Mouse (Mus musculus) heart, embryonic 13.5 days (tissue): Measurements from ENCODE around the gene Rfx7. TPM values are rescaled to one million over a fixed set of nuclear protein-coding genes. Genes with fewer than 3 reads are reported as not detected.
"Not testable (repeated sequence)": the region's sequence is repeated elsewhere in the genome, so short reads cannot be mapped to it uniquely, and the experiment has no call there.

Experiments used
- ATAC-seq: fragments of 200-750 bp; cut with Nextera tagmentation; 2 replicates; pipeline ENCODE4 v1.8.0; 2017; ENCODE audit warnings: moderate TSS enrichment; ENCODE audit not compliant: insufficient number of reproducible peaks, low FRiP score, low TSS enrichment; ENCODE audit errors: extremely low read depth
- H3K27ac ChIP-seq: fragments of 300-500 bp; sonication (generic); replicated peaks from 2 replicates; pipeline ENCODE4 v1.5.1; 2015; ENCODE audit warnings: moderate library complexity, mild to moderate bottlenecking, inconsistent platforms
- H3K27me3 ChIP-seq: fragments of 300-500 bp; sonication (generic); replicated peaks from 2 replicates; pipeline ENCODE4 v1.6.1; 2015; ENCODE audit warnings: mild to moderate bottlenecking, inconsistent platforms
- H3K36me3 ChIP-seq: fragments of 300-500 bp; sonication (generic); 2 replicates; pipeline ENCODE4 v1.6.1; 2015; ENCODE audit warnings: mild to moderate bottlenecking, inconsistent platforms
- H3K4me1 ChIP-seq: fragments of 300-500 bp; sonication (generic); 2 replicates; pipeline ENCODE4 v1.6.1; 2015; ENCODE audit warnings: inconsistent platforms
- H3K4me2 ChIP-seq: fragments of 300-500 bp; sonication (generic); 2 replicates; pipeline ENCODE4 v1.6.1; 2015; ENCODE audit warnings: inconsistent platforms, mild to moderate bottlenecking, moderate library complexity
- H3K4me3 ChIP-seq: fragments of 300-500 bp; sonication (generic); 2 replicates; pipeline ENCODE4 v1.5.1; 2015; ENCODE audit warnings: moderate library complexity, mild to moderate bottlenecking, inconsistent platforms
- H3K9ac ChIP-seq: fragments of 300-500 bp; sonication (generic); 2 replicates; pipeline ENCODE4 v1.6.1; 2015; ENCODE audit warnings: inconsistent platforms, mild to moderate bottlenecking, moderate library complexity
- H3K9me3 ChIP-seq: fragments of 300-500 bp; sonication (generic); 2 replicates; pipeline ENCODE4 v1.6.1; 2016; ENCODE audit warnings: inconsistent platforms
- WGBS: fragments of 180-500 bp; shearing (Covaris S2); methylation state at CpG from one replicate; pipeline ENCODE4 v1.1.7; 2015; ENCODE audit warnings: mixed read lengths; 5-methylcytosine and 5-hydroxymethylcytosine counted together
- microRNA-seq: library from miRNA; unstranded; fragments of <30 nt; microRNA quantifications from one replicate; pipeline ENCODE4, GENCODE M21; 2016
- polyA plus RNA-seq: library from polyadenylated mRNA; unstranded; fragments of >200 nt; fragmentation: Nextera tagmentation; extraction: Ambion mirVana; gene quantifications from 2 replicates; pipeline ENCODE4 v1.2.1, GENCODE M21; 2015

The Rfx7 gene
- polyA plus RNA-seq, 1 experiment from 2014 or later, result 6.1 TPM

DNA sequence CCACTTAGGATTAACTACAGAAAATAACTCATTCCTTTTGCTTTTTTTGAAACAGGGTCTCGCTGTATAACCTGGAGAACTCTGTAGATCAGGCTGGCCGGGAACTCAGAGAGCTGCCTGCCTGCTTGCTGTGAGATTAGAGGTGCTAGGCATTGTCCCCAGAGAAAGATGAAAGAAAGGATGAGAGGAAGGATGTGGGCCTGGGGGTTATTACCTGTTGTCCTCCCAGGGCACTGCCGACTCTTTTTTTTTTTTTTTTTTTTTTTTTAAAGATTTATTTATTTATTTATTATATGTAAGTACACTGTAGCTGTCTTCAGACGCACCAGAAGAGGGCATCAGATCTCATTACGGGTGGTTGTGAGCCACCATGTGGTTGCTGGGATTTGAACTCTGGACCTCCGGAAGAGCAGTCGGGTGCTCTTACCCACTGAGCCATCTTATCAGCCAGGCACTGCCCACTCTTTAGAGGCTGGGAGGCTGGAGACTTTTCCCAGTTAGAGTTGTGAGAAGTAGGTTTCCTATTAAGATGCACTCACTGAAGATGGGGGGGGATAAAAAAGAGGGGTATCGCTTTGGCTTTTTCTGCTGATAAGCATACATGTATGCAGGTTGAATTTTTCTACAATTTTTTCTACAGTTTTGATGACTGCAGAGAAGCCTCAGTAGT, 134.4 kb downstream of the Rfx7 start:
- H3K4me1 ChIP-seq, result peaks cover 52% of the 10 kb centered on the region
- H3K4me3 ChIP-seq, H3K9me3 ChIP-seq, H3K27me3 ChIP-seq, ATAC-seq: not testable (repeated sequence)
- H3K36me3 ChIP-seq, result peaks cover 74% of the 10 kb centered on the region
- peak overlapping the region; percentile 100; the same call in 1 of the 2 replicates for H3K9ac ChIP-seq
- peak overlapping the region; percentile 96 for H3K4me2 ChIP-seq
- WGBS, result 69% methylated on average over 7 of the region's 8 CpGs
- 0 out of 2 replicates have a peak overlapping the region, but pooled peaks have one; percentile 10 for H3K27ac ChIP-seq

- H3K9ac ChIP-seq, result no peak overlapping the region
- peaks cover 56% of the 10 kb centered on the region for H3K4me1 ChIP-seq
- no peaks in the 10 kb centered on the region for H3K9me3 ChIP-seq
- H3K36me3 ChIP-seq, result peaks cover 80% of the 10 kb centered on the region
- peak overlapping the region; percentile 13; the same call in 1 of the 2 replicates for H3K4me2 ChIP-seq
- WGBS, result 70% methylated on average over 3 of the region's 3 CpGs
- no peak overlapping the region for H3K27ac ChIP-seq
- H3K27me3 ChIP-seq, result no peaks in the 10 kb centered on the region
- ATAC-seq, result no peak
- H3K4me3 ChIP-seq, result no peak overlapping the region
Measured at GRCm38 (mm10) chr9:72667126-72667525, 135.1 kb downstream of the Rfx7 start.

GRCm38 (mm10) chr9:72669383-72669782, 137.3 kb downstream of the Rfx7 start:
- ATAC-seq, result no peak
- H3K4me2 ChIP-seq, result no peak overlapping the region
- H3K9me3 ChIP-seq, result no peaks in the 10 kb centered on the region
- peaks cover 91% of the 10 kb centered on the region for H3K36me3 ChIP-seq
- H3K27me3 ChIP-seq, result no peaks in the 10 kb centered on the region
- no peak overlapping the region for H3K9ac ChIP-seq
- H3K4me3 ChIP-seq, result no peak overlapping the region
- H3K4me1 ChIP-seq, result peaks cover 52% of the 10 kb centered on the region
- H3K27ac ChIP-seq, result no peak overlapping the region
- WGBS, result 81% methylated on average over 7 of the region's 7 CpGs

GRCm38 (mm10) chr9:72672361-72672760, 140.3 kb downstream of the Rfx7 start:
- Histone ChIP-seq H3K4me1 (peaks cover 24% of the 10 kb centered on the region), H3K9me3 (no peaks in the 10 kb centered on the region), H3K27ac (no peak overlapping the region), H3K36me3 (peaks cover 90% of the 10 kb centered on the region), H3K4me2 (no peak overlapping the region), H3K9ac (no peak overlapping the region), H3K4me3 (no peak overlapping the region), H3K27me3 (no peaks in the 10 kb centered on the region)
- WGBS, result 31% methylated on average over 2 of the region's 2 CpGs
- ATAC-seq, result no peak

Small RNA genes lying within 50 kb of the gene (microRNA-seq; reads per million reads assigned to microRNA genes)
- gene Gm28010, result not detected

Other genes starting within 250 kb of the Rfx7 start
- 16.4 and 16.8 TPM in 2 replicates for gene Mns1, start 94.2 kb upstream of the Rfx7 start, polyA plus RNA-seq
- gene Tex9, start 40.0 kb upstream of the Rfx7 start, polyA plus RNA-seq, result 14.8 and 15.6 TPM in 2 replicates
- gene Nedd4, start 130.1 kb downstream of the Rfx7 start, polyA plus RNA-seq, result 468 and 480 TPM in 2 replicates